Mouse (Mus musculus) midbrain, embryonic 14.5 days (tissue): Measurements from ENCODE around the gene Kansl1. TPM values are rescaled to one million over a fixed set of nuclear protein-coding genes. Genes with fewer than 3 reads are reported as not detected.

Experiments
- ATAC-seq: fragments of 200-750 bp; cut with Nextera tagmentation; 2 replicates; pipeline ENCODE4 v1.8.0; 2017; ENCODE audit warnings: moderate number of reproducible peaks, moderate library complexity; ENCODE audit not compliant: low FRiP score, low TSS enrichment
- DNase-seq: peaks from one replicate; pipeline ENCODE4 v3.0.0-alpha.2; 2015
- H3K27ac ChIP-seq: fragments of 300-500 bp; sonication (generic); replicated peaks from 2 replicates; pipeline ENCODE4 v1.5.1; 2014; ENCODE audit warnings: mild to moderate bottlenecking, low read depth, low read length, moderate library complexity
- H3K27me3 ChIP-seq: fragments of 300-500 bp; sonication (generic); 2 replicates; pipeline ENCODE4 v1.6.1; 2014; ENCODE audit warnings: low read length, control low read depth, mixed read lengths; ENCODE audit not compliant: control insufficient read depth, insufficient read depth
- H3K36me3 ChIP-seq: fragments of 300-500 bp; sonication (generic); 2 replicates; pipeline ENCODE4 v1.6.1; 2014; ENCODE audit warnings: low read length, control low read depth; ENCODE audit not compliant: control insufficient read depth, insufficient read depth
- H3K4me1 ChIP-seq: fragments of 300-500 bp; sonication (generic); 2 replicates; pipeline ENCODE4 v1.6.1; 2014; ENCODE audit warnings: mild to moderate bottlenecking, antibody characterized with exemption, low read length, control low read depth; ENCODE audit not compliant: control insufficient read depth, insufficient read depth
- H3K4me2 ChIP-seq: fragments of 300-500 bp; sonication (generic); 2 replicates; pipeline ENCODE4 v1.6.1; 2014; ENCODE audit warnings: mild to moderate bottlenecking, low read length, moderate library complexity
- H3K4me3 ChIP-seq: fragments of 300-500 bp; sonication (generic); replicated peaks from 2 replicates; pipeline ENCODE4 v1.5.1; 2014; ENCODE audit warnings: low read depth, low read length
- H3K9ac ChIP-seq: fragments of 300-500 bp; sonication (generic); replicated peaks from 2 replicates; pipeline ENCODE4 v1.6.1; 2014; ENCODE audit warnings: mild to moderate bottlenecking, low read length, moderate library complexity
- H3K9me3 ChIP-seq: fragments of 300-500 bp; sonication (generic); 2 replicates; pipeline ENCODE4 v1.6.1; 2016; ENCODE audit warnings: low read length, control low read depth, mixed read lengths; ENCODE audit not compliant: control insufficient read depth
- WGBS: fragments of 180-500 bp; shearing (Covaris S2); extraction: QIAGEN DNeasy Blood & Tissue Kit; methylation state at CpG from one replicate; pipeline ENCODE4 v1.1.7; 2014; 5-methylcytosine and 5-hydroxymethylcytosine counted together
- microRNA-seq: library from miRNA; unstranded; fragments of <30 nt; microRNA quantifications from one replicate; pipeline ENCODE4, GENCODE M21; 2016
- polyA plus RNA-seq: library from polyadenylated mRNA; unstranded; fragments of >200 nt; fragmentation: Nextera tagmentation; extraction: Ambion mirVana; gene quantifications from 2 replicates; pipeline ENCODE4 v1.2.1, GENCODE M21; 2014

Kansl1 gene
- polyA plus RNA-seq, 1 experiment from 2014 or later, result 39.2 TPM

- Histone ChIP-seq H3K27me3 (no peaks in the 10 kb centered on the region), H3K27ac (no peak overlapping the region), H3K9ac (no peak overlapping the region), H3K4me2 (no peak overlapping the region), H3K36me3 (peaks cover 75% of the 10 kb centered on the region), H3K4me1 (peaks cover 5% of the 10 kb centered on the region; the same call in 1 of the 2 replicates), H3K4me3 (no peak overlapping the region), H3K9me3 (no peaks in the 10 kb centered on the region)
- DNase-seq (no peak), ATAC-seq (no peak)
- WGBS, result 97% methylated on average over 18 of the region's 18 CpGs
Measured at GRCm38 (mm10) chr11:104287113-104287512, 181.5 kb downstream of the Kansl1 start.

Small RNA genes lying within 50 kb of the gene (microRNA-seq; reads per million reads assigned to microRNA genes)
- gene Gm47315, result not detected

Other genes with a start within 250 kb of the Kansl1 start
- gene Mapt, start 237.5 kb downstream of the Kansl1 start, polyA plus RNA-seq, result 836 and 875 TPM in 2 replicates
- 41.0 and 48.1 TPM in 2 replicates for gene Cdc27, start 81.8 kb upstream of the Kansl1 start, polyA plus RNA-seq
- 2.8 and 3.2 TPM in 2 replicates for gene Myl4, start 81.8 kb upstream of the Kansl1 start, polyA plus RNA-seq
- 0.23 and 0.28 TPM in 2 replicates for gene Itgb3, start 139.1 kb upstream of the Kansl1 start, polyA plus RNA-seq
- gene Gm11639, start 216.8 kb upstream of the Kansl1 start, polyA plus RNA-seq, result 0.01 TPM in 1 of 2 replicates, not detected in the other